Mouse (Mus musculus): ENCODE data around the gene Olfr750.

Gene Olfr750

GRCm38 (mm10) chr14:51088166-51088969 is 14.1 kb upstream of the Olfr750 start:
- DNase-seq (ENCODE audit: low spot score in 2 of 2): peak; percentile 75 to 85

- no peak for DNase-seq (ENCODE audit: low spot score in 2 of 2)
Observed at GRCm38 (mm10) chr14:51087762-51088161, 13.5 kb upstream of the Olfr750 start.

GRCm38 (mm10) chr14:51085911-51086310 is 11.7 kb upstream of the Olfr750 start:
- DNase-seq (ENCODE audit: low spot score in 2 of 2): no peak

- DNase-seq (ENCODE audit: low spot score in 2 of 2): no peak
Observed at GRCm38 (mm10) chr14:51085086-51085485, 10.9 kb upstream of the Olfr750 start.

GRCm38 (mm10) chr14:51083805-51084204 is 9.6 kb upstream of the Olfr750 start:
- peak in 1 of 2 experiments; percentile 28 for DNase-seq (ENCODE audit: low spot score in 2 of 2)

- peak; percentile 75 to 77 for DNase-seq (ENCODE audit: low spot score in 2 of 2)
Observed at GRCm38 (mm10) chr14:51082599-51083581, 8.7 kb upstream of the Olfr750 start.

GRCm38 (mm10) chr14:51081035-51081434 is 6.8 kb upstream of the Olfr750 start:
- DNase-seq (ENCODE audit: low spot score in 2 of 2): no peak

GRCm38 (mm10) chr14:51079180-51079579 is 4.9 kb upstream of the Olfr750 start:
- DNase-seq (ENCODE audit: low spot score in 2 of 2): no peak

GRCm38 (mm10) chr14:51069617-51070016 is 4.6 kb downstream of the Olfr750 start:
- DNase-seq (ENCODE audit: low spot score in 2 of 2): peak; percentile 49 to 69

GRCm38 (mm10) chr14:51068956-51069355 is 5.3 kb downstream of the Olfr750 start:
- DNase-seq (ENCODE audit: low spot score in 2 of 2): no peak

- DNase-seq (ENCODE audit: low spot score in 2 of 2): no peak
Observed at GRCm38 (mm10) chr14:51060761-51061160, 13.5 kb downstream of the Olfr750 start.

GRCm38 (mm10) chr14:51057401-51057831 is 16.8 kb downstream of the Olfr750 start, which contains the start of gene Rnase12:
Gene Rnase12 (minus strand): TSS chr14:51057661.
- DNase-seq (ENCODE audit: low spot score in 2 of 2): no peak

- no peak for DNase-seq (ENCODE audit: low spot score in 2 of 2)
Observed at GRCm38 (mm10) chr14:51054243-51055237, 19.7 kb downstream of the Olfr750 start.

GRCm38 (mm10) chr14:51053176-51053575 is 21.1 kb downstream of the Olfr750 start:
- DNase-seq (ENCODE audit: low spot score in 2 of 2): no peak

- DNase-seq (ENCODE audit: low spot score in 2 of 2): no peak
Observed at GRCm38 (mm10) chr14:51051941-51052340, 22.3 kb downstream of the Olfr750 start.

- no peak for DNase-seq (ENCODE audit: low spot score in 2 of 2)
Observed at GRCm38 (mm10) chr14:51050063-51050462, 24.2 kb downstream of the Olfr750 start, which contains the start of gene Rnase11. Gene Rnase11 (minus strand): TSS chr14:51050163.

- DNase-seq (ENCODE audit: low spot score in 2 of 2): no peak
Observed at GRCm38 (mm10) chr14:51047846-51048245, 26.4 kb downstream of the Olfr750 start.

- DNase-seq (ENCODE audit: low spot score in 2 of 2): no peak
Observed at GRCm38 (mm10) chr14:51041769-51042168, 32.5 kb downstream of the Olfr750 start, which contains the start of gene Rnase9. Gene Rnase9 (minus strand): TSS chr14:51041869.

- DNase-seq (ENCODE audit: low spot score in 2 of 2): no peak
Observed at GRCm38 (mm10) chr14:51036214-51036613, 38.0 kb downstream of the Olfr750 start.

GRCm38 (mm10) chr14:51035206-51035605 is 39.0 kb downstream of the Olfr750 start:
- no peak for DNase-seq (ENCODE audit: low spot score in 2 of 2)

All from natural killer cell, adult 2 months (primary cell).